Mouse (Mus musculus): Measurements from ENCODE around the gene Prkg1. TPM values are rescaled to one million over a fixed set of nuclear protein-coding genes. Genes with fewer than 3 reads are reported as not detected.

The Prkg1 gene
- polyA plus RNA-seq, 1 experiment from 2014 or later, result 3.1 TPM

- H3K9ac ChIP-seq (replicated peaks; ENCODE audit: low read length), result no peak overlapping the region
- no peak overlapping the region for H3K27ac ChIP-seq (ENCODE audit: low read length)
- no peak overlapping the region for H3K4me2 ChIP-seq (replicated peaks; ENCODE audit: low read depth, low read length)
- H3K4me1 ChIP-seq (ENCODE audit: insufficient read depth, low read length), result no peaks in the 10 kb centered on the region
- no peaks in the 10 kb centered on the region for H3K36me3 ChIP-seq (ENCODE audit: insufficient read depth, low read length)
- H3K9me3 ChIP-seq (ENCODE audit: low read length), result no peaks in the 10 kb centered on the region
- 33% methylated on average over 4 of the region's 4 CpGs for WGBS
- no peak for ATAC-seq (ENCODE audit: low FRiP score, low TSS enrichment)
- H3K27me3 ChIP-seq (ENCODE audit: insufficient read depth, low read length), result no peaks in the 10 kb centered on the region
- H3K4me3 ChIP-seq (ENCODE audit: low read length), result no peak overlapping the region
These were observed 919.9 kb downstream of the Prkg1 start for GRCm38 (mm10) chr19:30844916-30845315.

- Histone ChIP-seq H3K27me3 (ENCODE audit: insufficient read depth, low read length) (no peaks in the 10 kb centered on the region), H3K9me3 (ENCODE audit: low read length) (no peaks in the 10 kb centered on the region), H3K4me3 (ENCODE audit: low read length) (no peak overlapping the region), H3K36me3 (ENCODE audit: insufficient read depth, low read length) (no peaks in the 10 kb centered on the region), H3K9ac (replicated peaks; ENCODE audit: low read length) (no peak overlapping the region), H3K4me1 (ENCODE audit: insufficient read depth, low read length) (no peaks in the 10 kb centered on the region), H3K27ac (ENCODE audit: low read length) (no peak overlapping the region), H3K4me2 (replicated peaks; ENCODE audit: low read depth, low read length) (no peak overlapping the region)
- 78% methylated on average over 4 of the region's 4 CpGs for WGBS
- no peak for ATAC-seq (ENCODE audit: low FRiP score, low TSS enrichment)
These were observed 921.2 kb downstream of the Prkg1 start for GRCm38 (mm10) chr19:30843637-30844036.

- ATAC-seq (ENCODE audit: low FRiP score, low TSS enrichment), result peak; percentile 88
- Histone ChIP-seq H3K4me3 (ENCODE audit: low read length) (no peak overlapping the region), H3K36me3 (ENCODE audit: insufficient read depth, low read length) (no peaks in the 10 kb centered on the region), H3K9ac (replicated peaks; ENCODE audit: low read length) (no peak overlapping the region), H3K4me1 (ENCODE audit: insufficient read depth, low read length) (no peaks in the 10 kb centered on the region), H3K27ac (ENCODE audit: low read length) (no peak overlapping the region), H3K27me3 (ENCODE audit: insufficient read depth, low read length) (no peaks in the 10 kb centered on the region), H3K9me3 (ENCODE audit: low read length) (no peaks in the 10 kb centered on the region), H3K4me2 (replicated peaks; ENCODE audit: low read depth, low read length) (no peak overlapping the region)
- 3% methylated on average over 4 of the region's 4 CpGs for WGBS
These were observed 921.7 kb downstream of the Prkg1 start for GRCm38 (mm10) chr19:30843052-30843564.

GRCm38 (mm10) chr19:30842640-30843039, 922.2 kb downstream of the Prkg1 start:
- no peak for ATAC-seq (ENCODE audit: low FRiP score, low TSS enrichment)
- no peak overlapping the region for H3K9ac ChIP-seq (replicated peaks; ENCODE audit: low read length)
- no peak overlapping the region for H3K4me2 ChIP-seq (replicated peaks; ENCODE audit: low read depth, low read length)
- no peaks in the 10 kb centered on the region for H3K4me1 ChIP-seq (ENCODE audit: insufficient read depth, low read length)
- no peaks in the 10 kb centered on the region for H3K27me3 ChIP-seq (ENCODE audit: insufficient read depth, low read length)
- H3K27ac ChIP-seq (ENCODE audit: low read length), result no peak overlapping the region
- H3K36me3 ChIP-seq (ENCODE audit: insufficient read depth, low read length), result no peaks in the 10 kb centered on the region
- no peak overlapping the region for H3K4me3 ChIP-seq (ENCODE audit: low read length)
- H3K9me3 ChIP-seq (ENCODE audit: low read length), result no peaks in the 10 kb centered on the region
- WGBS, result 36% methylated on average over 1 of the region's 1 CpGs

DNA sequence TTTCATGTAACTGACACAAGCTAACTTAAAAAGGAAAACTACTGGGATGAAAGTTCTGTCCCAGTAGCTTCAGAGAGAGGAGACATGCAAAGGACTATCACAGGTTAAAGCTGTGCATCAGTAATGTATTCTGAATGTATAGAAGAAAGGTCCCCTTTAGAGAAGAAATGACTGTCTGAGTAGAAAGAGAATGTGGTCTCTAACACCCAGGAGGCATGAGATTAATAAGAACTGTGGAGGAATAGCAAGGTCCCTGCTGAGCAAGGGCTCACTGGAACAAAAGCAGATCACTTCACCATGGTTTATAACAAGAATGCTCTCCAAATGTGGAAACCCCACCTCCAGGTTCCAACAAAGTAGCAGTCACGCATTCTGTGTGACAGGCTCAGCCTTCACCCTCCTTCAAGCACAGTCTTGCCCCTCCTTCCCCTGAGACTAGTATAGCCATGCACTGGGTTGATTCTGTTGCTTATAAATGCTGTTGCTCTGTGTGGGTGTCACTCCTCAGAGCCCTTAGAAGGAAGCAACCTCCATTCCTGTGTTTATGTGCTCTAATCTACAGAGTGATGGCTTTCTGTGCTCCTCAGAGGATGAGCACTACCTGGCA, 931.7 kb downstream of the Prkg1 start:
- H3K4me3 ChIP-seq (ENCODE audit: low read length), result no peak overlapping the region
- no peaks in the 10 kb centered on the region for H3K4me1 ChIP-seq (ENCODE audit: insufficient read depth, low read length)
- H3K27me3 ChIP-seq (ENCODE audit: insufficient read depth, low read length), result no peaks in the 10 kb centered on the region
- H3K27ac ChIP-seq (ENCODE audit: low read length), result no peak overlapping the region
- no peak overlapping the region for H3K4me2 ChIP-seq (replicated peaks; ENCODE audit: low read depth, low read length)
- 56% methylated on average over 1 of the region's 1 CpGs for WGBS
- no peaks in the 10 kb centered on the region for H3K36me3 ChIP-seq (ENCODE audit: insufficient read depth, low read length)
- no peak overlapping the region for H3K9ac ChIP-seq (replicated peaks; ENCODE audit: low read length)
- ATAC-seq (ENCODE audit: low FRiP score, low TSS enrichment), result no peak
- H3K9me3 ChIP-seq (ENCODE audit: low read length), result no peaks in the 10 kb centered on the region

DNA sequence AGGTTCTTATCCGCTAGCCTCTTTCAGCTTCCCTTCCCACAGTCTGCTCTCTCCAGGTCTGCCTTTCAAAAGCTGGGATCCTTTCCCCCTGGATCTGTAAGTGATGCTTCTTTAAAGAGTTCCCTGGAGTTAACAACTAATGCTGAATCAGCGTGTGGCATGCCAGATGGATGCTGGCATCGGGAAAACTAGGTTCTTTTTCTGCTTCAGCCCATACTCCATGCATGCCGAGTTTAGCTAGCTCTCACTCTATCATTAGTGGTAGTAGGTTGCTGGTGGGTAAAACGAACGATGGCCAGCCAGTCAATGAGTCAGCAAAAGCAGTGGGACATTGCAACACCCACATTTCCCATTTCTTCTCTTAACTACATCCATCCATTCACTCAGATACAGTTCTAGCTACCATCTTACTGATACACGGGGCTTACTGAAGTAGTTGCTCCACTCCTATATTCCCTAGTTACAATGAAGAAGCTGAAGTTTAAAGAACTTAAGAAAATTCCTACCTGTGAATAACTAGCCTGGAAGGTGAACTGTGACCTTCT, 935.5 kb downstream of the Prkg1 start:
- ATAC-seq (ENCODE audit: low FRiP score, low TSS enrichment), result no peak
- H3K4me1 ChIP-seq (ENCODE audit: insufficient read depth, low read length), result no peaks in the 10 kb centered on the region
- no peaks in the 10 kb centered on the region for H3K36me3 ChIP-seq (ENCODE audit: insufficient read depth, low read length)
- H3K27ac ChIP-seq (ENCODE audit: low read length), result no peak overlapping the region
- H3K9me3 ChIP-seq (ENCODE audit: low read length), result no peaks in the 10 kb centered on the region
- H3K4me3 ChIP-seq (ENCODE audit: low read length), result no peak overlapping the region
- H3K4me2 ChIP-seq (replicated peaks; ENCODE audit: low read depth, low read length), result no peak overlapping the region
- no peaks in the 10 kb centered on the region for H3K27me3 ChIP-seq (ENCODE audit: insufficient read depth, low read length)
- H3K9ac ChIP-seq (replicated peaks; ENCODE audit: low read length), result no peak overlapping the region
- 88% methylated on average over 7 of the region's 7 CpGs for WGBS

DNA sequence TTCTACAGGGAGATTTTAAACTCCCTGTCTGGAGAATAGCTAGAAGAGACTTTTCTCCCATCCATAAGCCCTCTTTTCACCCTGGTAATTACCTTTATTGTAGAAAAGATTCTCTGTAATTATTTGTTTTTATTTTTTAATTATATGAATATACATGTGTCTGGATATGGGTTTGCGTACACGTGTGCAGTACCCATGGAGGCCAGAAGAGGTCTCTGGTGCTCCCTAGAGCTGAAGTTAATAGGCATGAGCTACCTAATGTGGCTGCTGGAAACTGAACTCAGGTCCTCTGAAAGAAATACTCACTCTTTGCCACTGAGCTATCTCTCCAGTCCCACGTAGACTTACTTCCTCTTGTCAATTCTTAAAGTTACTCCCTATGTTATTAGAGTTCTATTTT, 937.0 kb downstream of the Prkg1 start:
- H3K36me3 ChIP-seq (ENCODE audit: insufficient read depth, low read length), result no peaks in the 10 kb centered on the region
- H3K27me3 ChIP-seq (ENCODE audit: insufficient read depth, low read length), result no peaks in the 10 kb centered on the region
- no peak overlapping the region for H3K4me3 ChIP-seq (ENCODE audit: low read length)
- H3K9ac ChIP-seq (replicated peaks; ENCODE audit: low read length), result no peak overlapping the region
- WGBS, result 80% methylated on average over 3 of the region's 3 CpGs
- no peak overlapping the region for H3K27ac ChIP-seq (ENCODE audit: low read length)
- no peak for ATAC-seq (ENCODE audit: low FRiP score, low TSS enrichment)
- no peaks in the 10 kb centered on the region for H3K4me1 ChIP-seq (ENCODE audit: insufficient read depth, low read length)
- H3K9me3 ChIP-seq (ENCODE audit: low read length), result no peaks in the 10 kb centered on the region
- no peak overlapping the region for H3K4me2 ChIP-seq (replicated peaks; ENCODE audit: low read depth, low read length)

DNA sequence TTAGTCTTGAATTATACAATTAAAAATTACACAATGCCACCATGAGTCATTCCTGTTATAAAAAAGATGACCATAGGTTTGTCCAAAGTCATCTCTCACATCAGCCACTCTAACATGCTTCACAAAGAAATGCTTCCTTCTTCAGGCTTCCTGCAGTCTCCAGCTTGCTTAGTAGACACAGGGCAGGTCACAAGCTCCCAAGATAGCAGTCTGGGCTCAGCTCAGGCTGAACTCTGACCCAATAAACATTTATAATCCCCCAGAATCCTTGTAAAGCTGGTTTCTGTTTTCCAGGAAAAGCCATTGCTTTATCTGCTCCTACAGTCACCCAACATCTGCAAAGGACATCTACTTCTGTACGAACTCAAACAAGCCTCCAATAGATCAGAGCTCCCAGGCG, 938.7 kb downstream of the Prkg1 start:
- no peak overlapping the region for H3K4me3 ChIP-seq (ENCODE audit: low read length)
- ATAC-seq (ENCODE audit: low FRiP score, low TSS enrichment), result no peak
- H3K27me3 ChIP-seq (ENCODE audit: insufficient read depth, low read length), result no peaks in the 10 kb centered on the region
- no peaks in the 10 kb centered on the region for H3K4me1 ChIP-seq (ENCODE audit: insufficient read depth, low read length)
- H3K27ac ChIP-seq (ENCODE audit: low read length), result no peak overlapping the region
- H3K9me3 ChIP-seq (ENCODE audit: low read length), result no peaks in the 10 kb centered on the region
- WGBS, result 27% methylated on average over 2 of the region's 2 CpGs
- H3K36me3 ChIP-seq (ENCODE audit: insufficient read depth, low read length), result no peaks in the 10 kb centered on the region
- H3K4me2 ChIP-seq (replicated peaks; ENCODE audit: low read depth, low read length), result no peak overlapping the region
- no peak overlapping the region for H3K9ac ChIP-seq (replicated peaks; ENCODE audit: low read length)

DNA sequence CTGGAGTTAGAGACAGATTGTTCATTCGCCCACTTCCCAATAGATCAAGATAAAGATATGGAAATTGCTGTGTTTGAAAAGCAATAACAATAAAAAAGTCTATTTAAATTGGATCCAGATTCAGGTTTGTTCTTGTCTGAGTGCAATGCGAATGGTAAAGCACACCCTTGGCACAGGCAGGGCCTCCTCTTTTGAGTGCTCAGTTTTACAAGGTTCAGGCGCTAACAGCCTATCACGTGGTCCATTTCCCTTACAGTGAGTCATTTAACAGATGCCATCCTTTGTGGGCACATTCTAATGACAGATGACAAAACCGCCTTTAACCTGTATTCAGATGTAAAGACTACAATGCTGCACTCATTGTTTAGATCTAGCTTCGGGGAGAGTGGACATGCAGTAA, 949.2 kb downstream of the Prkg1 start:
- H3K9ac ChIP-seq (replicated peaks; ENCODE audit: low read length), result no peak overlapping the region
- H3K4me2 ChIP-seq (replicated peaks; ENCODE audit: low read depth, low read length), result no peak overlapping the region
- no peak overlapping the region for H3K27ac ChIP-seq (ENCODE audit: low read length)
- no peaks in the 10 kb centered on the region for H3K9me3 ChIP-seq (ENCODE audit: low read length)
- H3K4me1 ChIP-seq (ENCODE audit: insufficient read depth, low read length), result no peaks in the 10 kb centered on the region
- no peak for ATAC-seq (ENCODE audit: low FRiP score, low TSS enrichment)
- no peak overlapping the region for H3K4me3 ChIP-seq (ENCODE audit: low read length)
- H3K27me3 ChIP-seq (ENCODE audit: insufficient read depth, low read length), result no peaks in the 10 kb centered on the region
- 73% methylated on average over 6 of the region's 6 CpGs for WGBS
- H3K36me3 ChIP-seq (ENCODE audit: insufficient read depth, low read length), result no peaks in the 10 kb centered on the region

DNA sequence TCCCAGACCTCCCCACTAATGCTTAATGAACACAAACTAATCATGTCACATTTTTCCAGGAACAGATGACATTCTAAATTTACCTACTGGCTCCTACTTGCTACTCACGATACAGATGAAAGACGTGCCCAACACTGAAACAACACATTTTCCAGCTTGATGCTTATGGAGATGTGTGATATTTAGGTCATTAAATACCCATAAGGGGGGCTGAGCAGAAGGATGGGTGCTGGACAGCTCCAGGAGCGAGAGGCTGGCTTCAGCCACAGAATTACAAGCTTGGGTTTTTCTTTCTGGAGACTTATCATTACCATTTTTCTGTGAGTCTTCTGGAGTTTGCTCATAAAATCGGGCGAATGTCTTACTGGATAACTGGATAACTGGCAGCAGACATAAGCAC, 958.6 kb downstream of the Prkg1 start:
- Histone ChIP-seq H3K27me3 (ENCODE audit: insufficient read depth, low read length) (no peaks in the 10 kb centered on the region), H3K27ac (ENCODE audit: low read length) (no peak overlapping the region), H3K4me1 (ENCODE audit: insufficient read depth, low read length) (no peaks in the 10 kb centered on the region), H3K4me2 (replicated peaks; ENCODE audit: low read depth, low read length) (no peak overlapping the region), H3K9ac (replicated peaks; ENCODE audit: low read length) (no peak overlapping the region), H3K9me3 (ENCODE audit: low read length) (no peaks in the 10 kb centered on the region), H3K4me3 (ENCODE audit: low read length) (no peak overlapping the region), H3K36me3 (ENCODE audit: insufficient read depth, low read length) (no peaks in the 10 kb centered on the region)
- no peak for ATAC-seq (ENCODE audit: low FRiP score, low TSS enrichment)
- 80% methylated on average over 5 of the region's 5 CpGs for WGBS
